Mouse (Mus musculus) forebrain, postnatal 0 days (tissue): ENCODE results near the gene Irf3. TPM values are rescaled to one million over a fixed set of nuclear protein-coding genes. Genes with fewer than 3 reads are reported as not detected.

Experiments
- ATAC-seq: fragments of 200-750 bp; cut with Nextera tagmentation; 2 replicates; pipeline ENCODE4 v1.8.0; 2017; ENCODE audit warnings: mild to moderate bottlenecking, moderate library complexity
- DNase-seq: peaks from one replicate; pipeline ENCODE4 v3.0.0-alpha.2; 2015
- H3K27ac ChIP-seq: fragments of 300-500 bp; sonication (generic); 2 replicates; pipeline ENCODE4 v1.5.1; 2014; ENCODE audit warnings: low read depth, mild to moderate bottlenecking, antibody characterized with exemption, low read length, moderate library complexity, mixed read lengths
- H3K27me3 ChIP-seq: fragments of 300-500 bp; sonication (generic); 2 replicates; pipeline ENCODE4 v1.6.1; 2014; ENCODE audit warnings: mild to moderate bottlenecking, low read length, mixed read lengths; ENCODE audit not compliant: insufficient read depth
- H3K36me3 ChIP-seq: fragments of 300-500 bp; sonication (generic); 2 replicates; pipeline ENCODE4 v1.6.1; 2014; ENCODE audit warnings: mild to moderate bottlenecking, moderate library complexity; ENCODE audit not compliant: insufficient read depth
- H3K4me1 ChIP-seq: fragments of 300-500 bp; sonication (generic); 2 replicates; pipeline ENCODE4 v1.6.1; 2014; ENCODE audit warnings: antibody characterized with exemption; ENCODE audit not compliant: insufficient read depth
- H3K4me2 ChIP-seq: fragments of 300-500 bp; sonication (generic); 2 replicates; pipeline ENCODE4 v1.6.1; 2014; ENCODE audit warnings: low read depth, mild to moderate bottlenecking, moderate library complexity
- H3K4me3 ChIP-seq: fragments of 300-500 bp; sonication (generic); 2 replicates; pipeline ENCODE4 v1.5.1; 2014; ENCODE audit warnings: low read depth, low read length, mixed read lengths
- H3K9ac ChIP-seq: fragments of 300-500 bp; sonication (generic); 2 replicates; pipeline ENCODE4 v1.6.1; 2014; ENCODE audit warnings: mild to moderate bottlenecking
- H3K9me3 ChIP-seq: fragments of 300-500 bp; sonication (generic); 2 replicates; pipeline ENCODE4 v1.6.1; 2016; ENCODE audit warnings: low read length
- CTCF ChIP-seq: sonication (generic); IDR thresholded peaks from 2 replicates; pipeline ENCODE4 v1.5.1; 2016; ENCODE audit warnings: antibody characterized with exemption, control low read depth, low read depth
- whole genome bisulfite sequencing: fragments of 180-500 bp; shearing (Covaris S2); extraction: QIAGEN DNeasy Blood & Tissue Kit; methylation state at CpG from one replicate; pipeline ENCODE4 v1.1.7; 2014; 5-methylcytosine and 5-hydroxymethylcytosine counted together
- polyA plus RNA-seq: library from polyadenylated mRNA; unstranded; fragments of >200 nt; fragmentation: Nextera tagmentation; extraction: Ambion mirVana; gene quantifications from 2 replicates; pipeline ENCODE4 v1.2.1, GENCODE M21; 2015
- total RNA-seq: library from RNA; depleted of rRNA; stranded (reverse); fragments of >200 nt; gene quantifications from 2 replicates; pipeline ENCODE4 v1.2.3, GENCODE M21; 2014

Irf3 gene
- total and polyA plus RNA-seq, 2 experiments from 2014 or later: 23.1 to 39.7 TPM

GRCm38 (mm10) chr7:45006503-45006902 is 9.1 kb downstream of the Irf3 start:
- H3K4me1 ChIP-seq: no peaks in the 10 kb centered on the region
- WGBS: 94% methylated on average over 12 of the region's 12 CpGs
- H3K27ac ChIP-seq: no peak overlapping the region
- H3K27me3 ChIP-seq: no peaks in the 10 kb centered on the region
- H3K4me3 ChIP-seq: no peak overlapping the region
- H3K4me2 ChIP-seq: no peak overlapping the region
- no peak overlapping the region for H3K9ac ChIP-seq
- H3K36me3 ChIP-seq: peaks cover 90% of the 10 kb centered on the region
- TF ChIP-seq CTCF: no peak
- no peaks in the 10 kb centered on the region for H3K9me3 ChIP-seq
- ATAC-seq (no peak), DNase-seq (no peak)

- Histone ChIP-seq H3K27ac (no peak overlapping the region), H3K4me1 (no peaks in the 10 kb centered on the region), H3K9me3 (no peaks in the 10 kb centered on the region), H3K4me2 (no peak overlapping the region), H3K9ac (no peak overlapping the region), H3K27me3 (no peaks in the 10 kb centered on the region), H3K4me3 (no peak overlapping the region), H3K36me3 (peaks cover 90% of the 10 kb centered on the region)
- TF ChIP-seq CTCF: no peak
- DNase-seq (no peak), ATAC-seq (no peak)
- WGBS: 96% methylated on average over 29 of the region's 29 CpGs
These were observed 9.7 kb downstream of the Irf3 start for GRCm38 (mm10) chr7:45007141-45007540.

DNA sequence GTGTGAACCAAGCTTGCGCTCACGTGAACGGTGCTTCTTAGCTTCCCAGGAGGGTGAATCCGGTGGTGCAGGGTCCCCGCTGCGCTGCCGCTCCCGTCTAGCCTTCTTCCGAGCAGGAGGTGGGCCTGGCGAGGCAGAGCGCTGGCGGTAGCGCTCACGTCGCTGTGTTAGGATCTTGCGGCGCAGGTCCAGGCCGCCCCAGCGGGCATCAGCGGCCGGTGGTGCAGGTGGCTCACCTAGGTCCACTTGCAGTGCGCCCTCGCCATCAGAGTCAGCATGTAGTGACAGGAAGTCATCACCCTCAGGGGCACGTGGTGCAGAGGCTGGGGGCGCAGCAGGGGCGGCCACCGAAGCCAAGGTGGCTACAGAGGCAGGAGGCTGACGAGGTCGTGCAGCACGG is 10.4 kb downstream of the Irf3 start:
- Histone ChIP-seq H3K9ac (no peak overlapping the region), H3K27ac (no peak overlapping the region), H3K36me3 (peaks cover 90% of the 10 kb centered on the region), H3K9me3 (no peaks in the 10 kb centered on the region), H3K4me3 (no peak overlapping the region), H3K27me3 (no peaks in the 10 kb centered on the region), H3K4me1 (no peaks in the 10 kb centered on the region), H3K4me2 (no peak overlapping the region)
- DNase-seq (no peak), ATAC-seq (no peak)
- no peak for TF ChIP-seq CTCF
- WGBS: 96% methylated on average over 30 of the region's 30 CpGs

DNA sequence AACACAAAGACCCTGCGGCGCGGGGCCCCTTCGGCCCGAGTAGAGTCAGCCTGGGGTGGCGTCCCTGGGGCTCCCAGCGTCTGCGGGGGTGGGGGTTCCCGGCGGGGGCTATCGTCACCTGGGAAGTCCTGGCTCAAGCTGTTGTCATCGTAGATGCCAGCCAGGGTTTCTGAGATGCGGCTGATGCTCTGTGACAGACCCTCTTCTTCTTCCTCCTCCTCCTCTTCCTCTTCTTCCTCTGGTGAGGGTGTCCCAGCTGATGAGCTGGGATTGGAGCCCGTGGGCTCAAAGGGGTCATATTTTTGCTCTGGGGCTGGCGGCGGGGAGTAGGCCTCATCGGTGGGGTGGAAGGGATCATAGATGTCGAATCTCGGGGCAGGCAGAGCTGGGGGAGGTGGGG is 11.0 kb downstream of the Irf3 start:
- ATAC-seq (no peak), DNase-seq (no peak)
- peaks cover 89% of the 10 kb centered on the region for H3K36me3 ChIP-seq
- H3K4me3 ChIP-seq: no peak overlapping the region
- TF ChIP-seq CTCF: no peak
- no peak overlapping the region for H3K9ac ChIP-seq
- WGBS: 96% methylated on average over 19 of the region's 19 CpGs
- no peaks in the 10 kb centered on the region for H3K9me3 ChIP-seq
- H3K4me2 ChIP-seq: no peak overlapping the region
- no peak overlapping the region for H3K27ac ChIP-seq
- H3K4me1 ChIP-seq: no peaks in the 10 kb centered on the region
- no peaks in the 10 kb centered on the region for H3K27me3 ChIP-seq

GRCm38 (mm10) chr7:45012011-45012410 is 14.6 kb downstream of the Irf3 start:
- Histone ChIP-seq H3K27ac (no peak overlapping the region), H3K9me3 (no peaks in the 10 kb centered on the region), H3K4me1 (peaks cover 15% of the 10 kb centered on the region), H3K36me3 (peaks cover 63% of the 10 kb centered on the region), H3K4me2 (no peak overlapping the region), H3K4me3 (no peak overlapping the region), H3K27me3 (no peaks in the 10 kb centered on the region), H3K9ac (no peak overlapping the region)
- TF ChIP-seq CTCF: no peak
- no peak for ATAC-seq
- WGBS: 95% methylated on average over 6 of the region's 6 CpGs
- DNase-seq: no peak

- Histone ChIP-seq H3K36me3 (peaks cover 55% of the 10 kb centered on the region), H3K27ac (no peak overlapping the region)
These were observed 15.4 kb downstream of the Irf3 start for GRCm38 (mm10) chr7:45012824-45013223.

DNA sequence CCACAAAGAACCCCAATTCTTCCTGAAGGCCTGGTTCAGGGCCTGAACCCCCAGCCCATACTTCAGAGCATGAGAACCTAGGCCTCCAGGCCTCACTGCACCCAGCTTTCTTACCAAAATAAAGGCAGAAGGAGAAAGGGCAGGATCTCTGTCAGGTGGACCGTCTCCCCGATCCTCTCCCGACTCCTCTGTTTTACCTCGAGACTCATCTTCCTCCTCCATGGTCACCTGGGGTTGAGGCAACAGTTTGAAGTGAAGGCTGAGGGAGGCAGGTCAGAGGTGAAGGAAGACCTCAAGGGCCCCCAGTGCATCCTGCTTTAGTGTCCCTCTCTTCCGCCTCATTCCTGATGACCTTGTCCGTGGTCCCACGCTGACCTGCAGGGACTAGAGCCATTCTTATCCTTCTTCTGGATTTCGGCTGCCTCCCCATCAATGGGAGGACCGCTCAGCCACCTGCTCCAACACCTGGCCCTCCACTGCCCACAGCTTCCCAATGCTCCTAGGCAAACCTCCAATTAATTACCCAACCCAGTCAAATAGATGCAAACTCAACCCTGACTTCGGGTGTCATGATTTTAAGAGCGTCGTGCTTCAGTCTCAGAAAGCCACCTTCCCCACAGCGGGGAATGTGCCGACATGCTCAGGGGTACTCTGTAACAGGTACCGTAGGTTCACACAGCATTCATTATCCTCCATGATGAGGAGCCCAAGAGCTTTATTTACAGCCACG is 16.1 kb downstream of the Irf3 start:
- Histone ChIP-seq H3K4me3 (no peak overlapping the region), H3K4me2 (no peak overlapping the region), H3K27ac (no peak overlapping the region), H3K9ac (no peak overlapping the region), H3K27me3 (no peaks in the 10 kb centered on the region), H3K4me1 (peaks cover 17% of the 10 kb centered on the region), H3K36me3 (peaks cover 48% of the 10 kb centered on the region), H3K9me3 (no peaks in the 10 kb centered on the region)
- TF ChIP-seq CTCF: no peak
- ATAC-seq (no peak), DNase-seq (no peak)
- WGBS: 96% methylated on average over 16 of the region's 16 CpGs

More at GRCm38 (mm10) chr7:45012824-45013223, 15.4 kb downstream of the Irf3 start:
- DNase-seq: no peak
- Histone ChIP-seq H3K4me1 (peaks cover 17% of the 10 kb centered on the region), H3K9ac (no peak overlapping the region), H3K4me3 (no peak overlapping the region), H3K9me3 (no peaks in the 10 kb centered on the region), H3K27me3 (no peaks in the 10 kb centered on the region), H3K4me2 (no peak overlapping the region)
- no peak for ATAC-seq
- 85% methylated on average over 4 of the region's 4 CpGs for WGBS
- no peak for TF ChIP-seq CTCF
